8 mouse cellular contexts compared by ENCODE assay signal in the genomic region with DNA sequence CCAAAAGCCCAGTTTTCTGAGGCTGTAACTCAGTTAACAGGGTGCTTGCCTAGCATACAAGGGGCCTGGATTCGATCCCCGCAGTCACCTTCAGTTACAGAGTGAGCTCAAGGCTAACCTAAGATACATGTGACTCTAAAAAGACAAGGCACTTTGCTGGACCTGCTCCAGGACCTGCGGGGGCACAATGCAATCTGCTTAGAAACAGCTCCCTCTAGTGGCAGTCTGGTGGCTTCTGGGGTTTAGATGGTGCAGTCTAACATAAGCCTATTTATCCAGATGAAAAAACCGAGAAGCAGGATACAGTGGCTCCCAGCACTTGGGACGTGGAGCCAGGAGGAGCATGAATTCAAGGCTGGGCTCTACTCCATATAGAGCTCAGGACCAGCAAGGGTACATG. TPM values are rescaled to one million over a fixed set of nuclear protein-coding genes. Genes with fewer than 3 reads are reported as not detected.
DNase-seq lines count a peak whose midpoint lies in the region; ATAC-seq lines count a peak whose summit lies in the region.

No protein-coding gene starts in this region.

- no peak overlapping the region for H3K27ac ChIP-seq in limb, embryonic 11.5 days (replicated peaks; ENCODE audit: low read depth, low read length)
- no peak overlapping the region for H3K27ac ChIP-seq in midbrain, embryonic 16.5 days (ENCODE audit: low read length)

- no peaks in the 10 kb centered on the region for H3K9me3 ChIP-seq in limb, embryonic 11.5 days (ENCODE audit: control insufficient read depth, low read length)
- H3K9me3 ChIP-seq in midbrain, embryonic 16.5 days (replicated peaks; ENCODE audit: control insufficient read depth, low read length, poor library complexity, severe bottlenecking): no peaks in the 10 kb centered on the region

- peak; percentile 60 for DNase-seq in 3134 (ENCODE audit: extremely low read depth, insufficient read length, low spot score)
- peak; percentile 93 for DNase-seq in adipocyte (ENCODE audit: low spot score)
- peak; percentile 92 for DNase-seq in embryo, embryonic 11 days
- DNase-seq in gastrocnemius, postnatal 4 days (ENCODE audit: low spot score in 2 of 2): peak; percentile 63 to 85
- DNase-seq in kidney, adult 18-20 months: peak; percentile 85
- DNase-seq in limb, embryonic 11.5 days (ENCODE audit: low spot score): peak; percentile 82
- peak; percentile 48 to 76 for DNase-seq in spleen, postnatal 14 days (ENCODE audit: low spot score in 2 of 2)

- WGBS in limb, embryonic 11.5 days: 44% methylated on average over 5 of the region's 5 CpGs
- 40% methylated on average over 5 of the region's 5 CpGs for WGBS in midbrain, embryonic 16.5 days

- H3K27me3 ChIP-seq in limb, embryonic 11.5 days (ENCODE audit: control insufficient read depth, insufficient read depth, low read length): no peaks in the 10 kb centered on the region
- no peaks in the 10 kb centered on the region for H3K27me3 ChIP-seq in midbrain, embryonic 16.5 days (ENCODE audit: control insufficient read depth, insufficient read depth, low read depth, low read length)

- H3K36me3 ChIP-seq in limb, embryonic 11.5 days (ENCODE audit: control insufficient read depth, insufficient read depth, low read length): peaks cover 4% of the 10 kb centered on the region; the same call in 1 of the 2 replicates
- peaks cover 30% of the 10 kb centered on the region for H3K36me3 ChIP-seq in midbrain, embryonic 16.5 days (ENCODE audit: control insufficient read depth, insufficient read depth, low read length)

- ATAC-seq in limb, embryonic 11.5 days (ENCODE audit: insufficient number of reproducible peaks, low FRiP score, low TSS enrichment, low read depth): peak; percentile 58; the same call in 1 of the 2 replicates
- ATAC-seq in midbrain, embryonic 16.5 days: 0 out of 2 replicates have a peak, but pooled peaks have one; percentile 39

- no peak overlapping the region for H3K4me3 ChIP-seq in limb, embryonic 11.5 days (ENCODE audit: low read depth, low read length)
- no peak overlapping the region for H3K4me3 ChIP-seq in midbrain, embryonic 16.5 days (ENCODE audit: low read depth, low read length)

- no peak overlapping the region for H3K4me2 ChIP-seq in limb, embryonic 11.5 days (ENCODE audit: low read depth, severe bottlenecking)
- H3K4me2 ChIP-seq in midbrain, embryonic 16.5 days (ENCODE audit: low read length): no peak overlapping the region

- no peak overlapping the region for H3K9ac ChIP-seq in limb, embryonic 11.5 days (ENCODE audit: low read length)
- H3K9ac ChIP-seq in midbrain, embryonic 16.5 days (ENCODE audit: low read depth, low read length): no peak overlapping the region

- H3K4me1 ChIP-seq in limb, embryonic 11.5 days (ENCODE audit: control insufficient read depth, insufficient read depth, low read length): no peaks in the 10 kb centered on the region
- no peaks in the 10 kb centered on the region for H3K4me1 ChIP-seq in midbrain, embryonic 16.5 days (ENCODE audit: control insufficient read depth, insufficient read depth, low read length)

RNA-seq across cellular contexts. Expression of gene Snx21, which starts 8.7 kb away (rescaled TPM):
- total RNA-seq in gastrocnemius, postnatal 4 days (2021): 10 to 100 TPM; 23.4 to 24.6 TPM
- polyA plus RNA-seq in limb, embryonic 11.5 days (2014; fragmentation: Nextera tagmentation; extraction: Ambion mirVana): 9.9 and 14.6 TPM in 2 replicates
- polyA plus RNA-seq in midbrain, embryonic 16.5 days (2015; fragmentation: Nextera tagmentation; extraction: Ambion mirVana): 35.3 and 41.4 TPM in 2 replicates

RNA-seq across cellular contexts. Expression of gene Acot8, which starts 10.4 kb away (rescaled TPM):
- 10 to 100 TPM; 12.8 to 14.0 TPM for total RNA-seq in gastrocnemius, postnatal 4 days (2021)
- 12.0 and 12.3 TPM in 2 replicates for polyA plus RNA-seq in limb, embryonic 11.5 days (2014; fragmentation: Nextera tagmentation; extraction: Ambion mirVana)
- polyA plus RNA-seq in midbrain, embryonic 16.5 days (2015; fragmentation: Nextera tagmentation; extraction: Ambion mirVana): 17.8 and 19.6 TPM in 2 replicates

RNA-seq across cellular contexts. Expression of gene Zswim3, which starts 10.6 kb away (rescaled TPM):
- 1 to 10 TPM; 1.5 to 1.6 TPM for total RNA-seq in gastrocnemius, postnatal 4 days (2021)
- polyA plus RNA-seq in limb, embryonic 11.5 days (2014; fragmentation: Nextera tagmentation; extraction: Ambion mirVana): 11.0 and 11.8 TPM in 2 replicates
- polyA plus RNA-seq in midbrain, embryonic 16.5 days (2015; fragmentation: Nextera tagmentation; extraction: Ambion mirVana): 17.0 and 17.4 TPM in 2 replicates

RNA-seq across cellular contexts. Expression of gene Tnnc2, which starts 14.5 kb away (rescaled TPM):
- total RNA-seq in gastrocnemius, postnatal 4 days (2021): over 10,000 TPM; 10,138 to 10,688 TPM
- 13.8 and 14.6 TPM in 2 replicates for polyA plus RNA-seq in limb, embryonic 11.5 days (2014; fragmentation: Nextera tagmentation; extraction: Ambion mirVana)
- polyA plus RNA-seq in midbrain, embryonic 16.5 days (2015; fragmentation: Nextera tagmentation; extraction: Ambion mirVana): 0.43 TPM in 1 of 2 replicates, not detected in the other

RNA-seq across cellular contexts. Expression of gene Ube2c, which starts 24.6 kb away (rescaled TPM):
- 10 to 100 TPM; 26.8 to 34.0 TPM for total RNA-seq in gastrocnemius, postnatal 4 days (2021)
- 634 and 636 TPM in 2 replicates for polyA plus RNA-seq in limb, embryonic 11.5 days (2014; fragmentation: Nextera tagmentation; extraction: Ambion mirVana)
- 35.4 and 45.7 TPM in 2 replicates for polyA plus RNA-seq in midbrain, embryonic 16.5 days (2015; fragmentation: Nextera tagmentation; extraction: Ambion mirVana)
